11 mouse cellular contexts compared by ENCODE assay signal in genomic region chr13:28738160-28739100, GRCm38 (mm10).
DNase-seq lines count a peak whose midpoint lies in the region; ATAC-seq and TF ChIP-seq lines count a peak whose summit lies in the region.
"Had no signal": no experiment of that assay in that cellular context is flagged by ENCODE, and none has a peak within 500 bp of the region (broad histone marks: within the 10 kb centered on the region; RNA-seq: fewer than 3 reads in every experiment).

No protein-coding gene starts in this region.

- intact Hi-C loops in gastrocnemius, postnatal 36 days (cut with DNase I), result no loop called here

- no peaks in the 10 kb centered on the region for H3K27me3 ChIP-seq in intestine, embryonic 15.5 days (replicated peaks)
- no peaks in the 10 kb centered on the region for H3K27me3 ChIP-seq in lung, embryonic 14.5 days (ENCODE audit: insufficient read depth, low read length)
- H3K27me3 ChIP-seq: liver, embryonic 15.5 days had no signal

- no peak for TF ChIP-seq CTCF in lung, embryonic 14.5 days (IDR thresholded peaks at IDR 0.05; ENCODE audit: low read depth)

- ATAC-seq in intestine, embryonic 15.5 days, result peak; percentile 70
- ATAC-seq in lung, embryonic 14.5 days (ENCODE audit: insufficient read depth), result peak; percentile 90
- ATAC-seq: CD4-positive, CD25-positive, alpha-beta regulatory T cell, adult 4 months; hindbrain, postnatal 0 days had no signal

- WGBS in intestine, embryonic 15.5 days, result 33% methylated on average over 8 of the region's 8 CpGs
- 22% methylated on average over 8 of the region's 8 CpGs for WGBS in lung, embryonic 14.5 days

- H3K4me1 ChIP-seq in intestine, embryonic 15.5 days (replicated peaks), result peaks cover 11% of the 10 kb centered on the region
- peaks cover 11% of the 10 kb centered on the region for H3K4me1 ChIP-seq in lung, embryonic 14.5 days (ENCODE audit: insufficient read depth)

- DNase-seq in gastrocnemius, adult 18-20 months (ENCODE audit: low spot score), result peak; percentile 16
- DNase-seq in gastrocnemius, postnatal 36 days, result no peak
- peak; percentile 62 for DNase-seq in Muller cell, postnatal 12 days (ENCODE audit: inconsistent ontology term)
- DNase-seq in lung, embryonic 14.5 days, result peak; percentile 74
- DNase-seq in testis, postnatal 10 days (ENCODE audit: low spot score), result no peak
- DNase-seq in urinary bladder, postnatal 14 days (ENCODE audit: low spot score), result no peak
- DNase-seq in right cerebral cortex, postnatal 10 days (ENCODE audit: low spot score in 2 of 2), result no peak

- H3K9ac ChIP-seq in intestine, embryonic 15.5 days, result no peak overlapping the region
- H3K9ac ChIP-seq in lung, embryonic 14.5 days, result no peak overlapping the region
- H3K9ac ChIP-seq: liver, embryonic 15.5 days had no signal

- H3K4me2 ChIP-seq in intestine, embryonic 15.5 days (replicated peaks), result no peak overlapping the region
- no peak overlapping the region; the same call in 1 of the 2 replicates for H3K4me2 ChIP-seq in lung, embryonic 14.5 days
- H3K4me2 ChIP-seq: liver, embryonic 15.5 days had no signal

- H3K27ac ChIP-seq in intestine, embryonic 15.5 days, result no peak overlapping the region
- peak overlapping the region; percentile 89 for H3K27ac ChIP-seq in lung, embryonic 14.5 days (ENCODE audit: low read depth)
- H3K27ac ChIP-seq: hindbrain, postnatal 0 days; liver, embryonic 15.5 days had no signal

- no peaks in the 10 kb centered on the region for H3K36me3 ChIP-seq in intestine, embryonic 15.5 days
- no peaks in the 10 kb centered on the region for H3K36me3 ChIP-seq in lung, embryonic 14.5 days (ENCODE audit: insufficient read depth)
- H3K36me3 ChIP-seq: liver, embryonic 15.5 days had no signal

- no peaks in the 10 kb centered on the region for H3K9me3 ChIP-seq in intestine, embryonic 15.5 days
- H3K9me3 ChIP-seq in lung, embryonic 14.5 days (ENCODE audit: low read depth, low read length), result no peaks in the 10 kb centered on the region
- H3K9me3 ChIP-seq: liver, embryonic 15.5 days had no signal

- H3K4me3 ChIP-seq in intestine, embryonic 15.5 days (replicated peaks), result no peak overlapping the region
- no peak overlapping the region for H3K4me3 ChIP-seq in lung, embryonic 14.5 days (ENCODE audit: low read depth, low read length)
- H3K4me3 ChIP-seq: liver, embryonic 15.5 days had no signal

Comparison
In these comparisons a context has a peak if more than half of its experiments do, and no peak if none do; other contexts are left out.
1. DNase-seq: peak in gastrocnemius, adult 18-20 months (single experiment), Muller cell, postnatal 12 days (single experiment) and lung, embryonic 14.5 days (single experiment); none in gastrocnemius, postnatal 36 days (0 of 2), testis, postnatal 10 days (single experiment), urinary bladder, postnatal 14 days (single experiment) and right cerebral cortex, postnatal 10 days (0 of 2).